Mouse (Mus musculus) embryonic facial prominence, embryonic 14.5 days (tissue): ENCODE results near the gene Deaf1. TPM values are rescaled to one million over a fixed set of nuclear protein-coding genes. Genes with fewer than 3 reads are reported as not detected.

Experiments used
- ATAC-seq: fragments of 200-750 bp; cut with Nextera tagmentation; 2 replicates; pipeline ENCODE4 v1.8.0; 2017; ENCODE audit warnings: low read depth, moderate number of reproducible peaks, moderate TSS enrichment
- DNase-seq: peaks from one replicate; pipeline ENCODE4 v3.0.0-alpha.2; 2015; ENCODE audit warnings: low spot score
- H3K27ac ChIP-seq: fragments of 300-500 bp; sonication (generic); replicated peaks from 2 replicates; pipeline ENCODE4 v1.5.1; 2014; ENCODE audit warnings: low read depth, mild to moderate bottlenecking, low read length, moderate library complexity
- H3K27me3 ChIP-seq: fragments of 300-500 bp; sonication (generic); replicated peaks from 2 replicates; pipeline ENCODE4 v1.6.1; 2014; ENCODE audit warnings: low read length; ENCODE audit not compliant: control insufficient read depth, insufficient read depth
- H3K36me3 ChIP-seq: fragments of 300-500 bp; sonication (generic); 2 replicates; pipeline ENCODE4 v1.6.1; 2014; ENCODE audit warnings: low read length, mixed read lengths; ENCODE audit not compliant: control insufficient read depth, insufficient read depth
- H3K4me1 ChIP-seq: fragments of 300-500 bp; sonication (generic); 2 replicates; pipeline ENCODE4 v1.6.1; 2014; ENCODE audit warnings: antibody characterized with exemption, low read length; ENCODE audit not compliant: control insufficient read depth, insufficient read depth
- H3K4me2 ChIP-seq: fragments of 300-500 bp; sonication (generic); 2 replicates; pipeline ENCODE4 v1.6.1; 2014; ENCODE audit warnings: low read depth, mild to moderate bottlenecking, low read length, moderate library complexity, mixed read lengths
- H3K4me3 ChIP-seq: fragments of 300-500 bp; sonication (generic); 2 replicates; pipeline ENCODE4 v1.5.1; 2014; ENCODE audit warnings: low read depth, mild to moderate bottlenecking, low read length
- H3K9ac ChIP-seq: fragments of 300-500 bp; sonication (generic); 2 replicates; pipeline ENCODE4 v1.6.1; 2014; ENCODE audit warnings: low read depth, mild to moderate bottlenecking, low read length, moderate library complexity, mixed read lengths
- H3K9me3 ChIP-seq: fragments of 300-500 bp; sonication (generic); 2 replicates; pipeline ENCODE4 v1.6.1; 2016; ENCODE audit warnings: low read length; ENCODE audit not compliant: control insufficient read depth
- WGBS: fragments of 180-500 bp; shearing (Covaris S2); extraction: QIAGEN DNeasy Blood & Tissue Kit; methylation state at CpG from one replicate; pipeline ENCODE4 v1.1.7; 2014; 5-methylcytosine and 5-hydroxymethylcytosine counted together
- polyA plus RNA-seq: library from polyadenylated mRNA; unstranded; fragments of >200 nt; fragmentation: Nextera tagmentation; extraction: Ambion mirVana; gene quantifications from 2 replicates; pipeline ENCODE4 v1.2.1, GENCODE M21; 2014

Deaf1 gene
- polyA plus RNA-seq: 72.7 and 82.7 TPM in 2 replicates

DNA sequence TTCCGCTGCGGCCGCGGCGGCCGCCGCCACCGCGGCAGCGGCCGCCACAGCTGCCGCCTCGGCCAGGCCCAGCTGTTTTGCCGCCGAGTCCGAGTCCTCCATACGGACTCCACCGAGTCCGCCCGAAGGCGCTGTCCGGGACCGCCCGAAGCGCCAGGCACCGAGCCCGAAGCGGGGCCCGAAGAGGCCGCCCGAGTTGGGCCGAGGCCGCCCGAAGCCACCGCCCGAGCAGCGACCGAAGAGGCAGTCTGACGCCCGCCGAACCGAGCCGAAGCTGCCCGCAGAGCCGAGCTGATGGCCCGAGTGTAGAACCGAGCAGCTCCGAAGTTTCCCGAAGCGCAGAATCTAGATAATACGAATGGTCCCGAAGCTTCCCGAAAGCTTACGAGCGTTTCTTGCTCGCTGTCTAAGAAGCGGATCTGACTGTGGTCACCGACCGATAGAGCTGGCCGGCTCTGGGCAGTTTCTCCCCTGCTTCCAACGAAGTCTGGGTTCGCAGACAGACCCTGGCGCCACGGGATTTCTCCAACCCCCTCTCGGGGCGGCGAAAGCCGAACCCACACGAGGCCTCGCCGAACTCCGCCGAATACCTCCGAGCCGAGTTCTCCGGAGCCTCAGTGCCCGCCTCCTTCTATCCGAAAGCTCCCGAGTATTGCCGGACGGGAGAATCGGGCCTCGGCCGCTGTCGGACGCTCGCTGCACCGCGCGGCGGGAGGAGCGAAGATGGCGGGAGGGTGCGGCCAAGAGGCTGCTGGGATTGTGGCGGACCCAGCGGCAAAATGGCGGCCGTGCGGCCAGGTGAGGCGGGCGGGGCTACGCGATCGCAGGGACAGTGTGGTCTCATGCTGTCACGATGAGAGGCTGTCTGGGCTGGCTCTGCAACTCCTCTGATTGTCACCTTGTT, at the start of gene Deaf1, which contains the start of gene Tmem80:
TSS of gene Deaf1 (minus strand) at position 222 of the 904 bp plus-strand sequence.
TSS of gene Tmem80 (plus strand) at position 271 of the 904 bp plus-strand sequence.
- Histone ChIP-seq H3K27ac (peak within 1 kb of the TSS; percentile 99), H3K4me2 (peak within 1 kb of the TSS; percentile 100), H3K9ac (peak within 1 kb of the TSS; percentile 89), H3K4me3 (peak within 1 kb of the TSS; percentile 62), H3K9me3 (no peaks in the 10 kb centered on the region), H3K27me3 (no peaks in the 10 kb centered on the region), H3K36me3 (peaks cover 15% of the 10 kb centered on the region), H3K4me1 (peaks cover 24% of the 10 kb centered on the region)
- 0% methylated on average over 44 of the region's 105 CpGs for WGBS
- peak; percentile 99 for DNase-seq
- ATAC-seq: peak; percentile 97

GRCm38 (mm10) chr7:141374399-141374798, 46.9 kb upstream of the Deaf1 start:
- no peaks in the 10 kb centered on the region for H3K4me1 ChIP-seq
- no peaks in the 10 kb centered on the region for H3K9me3 ChIP-seq
- H3K4me2 ChIP-seq: no peak overlapping the region
- no peak overlapping the region for H3K4me3 ChIP-seq
- DNase-seq (no peak), ATAC-seq (no peak)
- no peak overlapping the region for H3K27ac ChIP-seq
- H3K27me3 ChIP-seq: no peaks in the 10 kb centered on the region
- H3K36me3 ChIP-seq: no peaks in the 10 kb centered on the region
- H3K9ac ChIP-seq: no peak overlapping the region

- DNase-seq: no peak
- no peaks in the 10 kb centered on the region for H3K36me3 ChIP-seq
- H3K9me3 ChIP-seq: no peaks in the 10 kb centered on the region
- no peaks in the 10 kb centered on the region for H3K27me3 ChIP-seq
- no peak overlapping the region for H3K4me3 ChIP-seq
- ATAC-seq: no peak
- no peaks in the 10 kb centered on the region for H3K4me1 ChIP-seq
- H3K9ac ChIP-seq: no peak overlapping the region
- 68% methylated on average over 6 of the region's 6 CpGs for WGBS
- H3K27ac ChIP-seq: no peak overlapping the region
- H3K4me2 ChIP-seq: no peak overlapping the region
Measured at GRCm38 (mm10) chr7:141373611-141374010, 46.1 kb upstream of the Deaf1 start.

DNA sequence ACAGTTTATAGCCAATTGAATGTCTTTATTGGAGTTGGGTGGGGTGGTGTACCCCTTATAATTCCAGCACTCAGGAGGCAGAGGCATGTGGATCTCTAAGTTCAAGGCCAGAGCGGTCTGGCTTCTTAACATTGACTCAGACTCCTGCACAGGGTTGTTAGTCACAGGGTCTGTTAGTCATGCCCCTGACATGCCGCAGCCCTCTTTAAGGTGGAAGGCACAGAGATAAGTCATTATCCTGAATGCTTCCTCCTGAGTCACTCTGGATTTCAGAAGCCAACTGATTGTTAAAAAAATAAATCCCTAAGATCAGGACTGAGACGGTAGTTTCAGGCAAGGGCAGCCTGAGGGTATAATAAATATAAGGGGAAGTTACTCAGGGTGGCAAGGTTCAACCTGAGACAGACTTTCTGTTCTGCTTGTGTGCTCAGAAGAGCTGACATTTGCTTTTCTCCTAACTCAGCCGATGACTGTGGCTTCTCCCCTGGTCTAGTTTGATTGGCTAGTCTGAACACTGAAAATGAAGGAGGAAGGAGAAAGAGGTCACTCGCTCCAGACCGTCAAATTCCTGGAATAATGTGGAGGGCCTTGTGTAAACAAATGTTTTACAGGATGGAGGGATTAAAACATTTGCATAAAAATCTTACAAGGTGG, 44.6 kb upstream of the Deaf1 start:
- no peaks in the 10 kb centered on the region for H3K36me3 ChIP-seq
- no peaks in the 10 kb centered on the region for H3K4me1 ChIP-seq
- H3K27ac ChIP-seq: no peak overlapping the region
- no peaks in the 10 kb centered on the region for H3K9me3 ChIP-seq
- H3K4me2 ChIP-seq: no peak overlapping the region
- ATAC-seq (no peak), DNase-seq (no peak)
- no peak overlapping the region for H3K4me3 ChIP-seq
- H3K27me3 ChIP-seq: no peaks in the 10 kb centered on the region
- no peak overlapping the region for H3K9ac ChIP-seq
- WGBS: 54% methylated on average over 6 of the region's 6 CpGs

GRCm38 (mm10) chr7:141369918-141370317, 42.4 kb upstream of the Deaf1 start:
- no peak for ATAC-seq
- Histone ChIP-seq H3K4me3 (no peak overlapping the region), H3K9me3 (no peaks in the 10 kb centered on the region), H3K36me3 (no peaks in the 10 kb centered on the region), H3K27me3 (no peaks in the 10 kb centered on the region), H3K9ac (no peak overlapping the region), H3K4me2 (no peak overlapping the region), H3K4me1 (no peaks in the 10 kb centered on the region), H3K27ac (no peak overlapping the region)
- DNase-seq: no peak
- WGBS: 61% methylated on average over 5 of the region's 5 CpGs

DNA sequence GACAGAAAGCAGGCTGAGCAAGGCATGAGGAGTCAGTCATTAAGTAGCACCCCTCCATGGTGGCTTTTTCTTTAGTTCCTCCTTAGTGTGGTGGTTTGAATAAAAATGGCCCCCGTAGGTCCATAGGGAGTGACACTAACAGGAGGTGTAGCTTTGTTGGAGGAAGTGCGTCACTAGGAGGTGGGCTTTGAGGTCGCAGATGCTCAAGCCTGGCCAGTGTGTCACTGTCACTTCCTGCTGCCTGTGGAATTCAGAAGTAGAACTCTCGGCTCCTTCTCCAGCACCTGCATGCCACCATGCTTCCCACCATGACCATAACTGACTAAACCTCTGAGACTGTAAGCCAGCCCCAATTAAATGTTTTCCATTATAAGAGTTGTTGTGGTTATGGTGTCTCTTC, 39.9 kb upstream of the Deaf1 start:
- H3K27me3 ChIP-seq: no peaks in the 10 kb centered on the region
- no peak overlapping the region for H3K27ac ChIP-seq
- no peak overlapping the region for H3K4me3 ChIP-seq
- no peak overlapping the region for H3K4me2 ChIP-seq
- H3K9ac ChIP-seq: no peak overlapping the region
- no peaks in the 10 kb centered on the region for H3K4me1 ChIP-seq
- no peaks in the 10 kb centered on the region for H3K36me3 ChIP-seq
- no peak for ATAC-seq
- no peak for DNase-seq
- no peaks in the 10 kb centered on the region for H3K9me3 ChIP-seq
- WGBS: 76% methylated on average over 4 of the region's 4 CpGs

DNA sequence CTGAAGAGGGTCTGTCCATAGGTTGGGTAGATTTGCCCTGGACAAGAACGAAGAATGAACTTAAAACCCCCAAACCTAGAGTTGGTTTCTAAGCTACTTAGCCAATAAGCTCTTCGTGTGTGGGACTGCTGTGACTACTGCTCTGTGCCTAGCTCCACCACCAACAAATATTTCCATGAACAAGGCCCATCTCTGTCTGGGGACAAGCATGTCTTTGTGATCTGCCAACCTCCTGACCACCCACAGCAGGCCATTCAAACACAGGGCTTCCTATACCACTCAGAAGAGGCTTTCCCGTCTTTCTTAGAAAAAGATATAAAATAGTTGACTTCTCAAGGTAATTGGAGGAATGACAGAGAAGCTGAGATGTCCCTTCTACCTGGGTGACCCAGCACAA, 37.6 kb upstream of the Deaf1 start:
- H3K4me2 ChIP-seq: no peak overlapping the region
- 45% methylated on average over 3 of the region's 3 CpGs for whole genome bisulfite sequencing
- H3K9ac ChIP-seq: no peak overlapping the region
- no peak overlapping the region for H3K4me3 ChIP-seq
- H3K36me3 ChIP-seq: no peaks in the 10 kb centered on the region
- H3K4me1 ChIP-seq: no peaks in the 10 kb centered on the region
- H3K27ac ChIP-seq: no peak overlapping the region
- no peaks in the 10 kb centered on the region for H3K9me3 ChIP-seq
- H3K27me3 ChIP-seq: peaks cover 18% of the 10 kb centered on the region; the same call in 1 of the 2 replicates
- no peak for ATAC-seq
- DNase-seq: no peak

- DNase-seq: no peak
- no peaks in the 10 kb centered on the region for H3K36me3 ChIP-seq
Measured at GRCm38 (mm10) chr7:141364349-141365048, 37.0 kb upstream of the Deaf1 start.

More at GRCm38 (mm10) chr7:141364349-141365048, 37.0 kb upstream of the Deaf1 start:
- H3K4me2 ChIP-seq: no peak overlapping the region
- peaks cover 18% of the 10 kb centered on the region; the same call in 1 of the 2 replicates for H3K27me3 ChIP-seq
- no peaks in the 10 kb centered on the region for H3K9me3 ChIP-seq
- H3K4me3 ChIP-seq: no peak overlapping the region
- no peak for ATAC-seq
- no peak overlapping the region for H3K27ac ChIP-seq
- 79% methylated on average over 5 of the region's 5 CpGs for WGBS
- no peak overlapping the region for H3K9ac ChIP-seq
- no peaks in the 10 kb centered on the region for H3K4me1 ChIP-seq
